Mouse (Mus musculus): Measurements from ENCODE around the gene Phkg1. TPM values are rescaled to one million over a fixed set of nuclear protein-coding genes. Genes with fewer than 3 reads are reported as not detected.
A peak's percentile ranks its signal among the peaks of the same experiment; 100 is the strongest.
"Not testable (repeated sequence)": the region's sequence is repeated elsewhere in the genome, so short reads cannot be mapped to it uniquely, and the experiment has no call there.

The Phkg1 gene
- polyA plus RNA-seq (2014; fragmentation: Nextera tagmentation; extraction: Ambion mirVana): 0.18 and 0.22 TPM in 2 replicates

- ATAC-seq (ENCODE audit: low FRiP score) (no peak), DNase-seq (ENCODE audit: low spot score, missing footprints) (no peak)
- no peak within 1 kb of the TSS for H3K4me2 ChIP-seq
- WGBS: 93% methylated on average over 1 of the region's 1 CpGs
- no peak within 1 kb of the TSS for H3K4me3 ChIP-seq (ENCODE audit: low read depth, low read length)
- no peak within 1 kb of the TSS for H3K27ac ChIP-seq (ENCODE audit: low read depth, low read length)
- no peak within 1 kb of the TSS for H3K9ac ChIP-seq (ENCODE audit: low read length)
- H3K36me3 ChIP-seq (ENCODE audit: control insufficient read depth, insufficient read depth, low read length): no peaks in the 10 kb centered on the region
- no peaks in the 10 kb centered on the region for H3K27me3 ChIP-seq (ENCODE audit: control insufficient read depth, insufficient read depth, low read length)
- no peaks in the 10 kb centered on the region for H3K9me3 ChIP-seq (ENCODE audit: control insufficient read depth, low read length)
- H3K4me1 ChIP-seq (ENCODE audit: control insufficient read depth, insufficient read depth, low read length): peaks cover 7% of the 10 kb centered on the region
Observed at GRCm38 (mm10) chr5:129898449-129898848, at the start of gene Phkg1. Gene Phkg1, minus strand, starts transcription at chr5:129898549.

DNA sequence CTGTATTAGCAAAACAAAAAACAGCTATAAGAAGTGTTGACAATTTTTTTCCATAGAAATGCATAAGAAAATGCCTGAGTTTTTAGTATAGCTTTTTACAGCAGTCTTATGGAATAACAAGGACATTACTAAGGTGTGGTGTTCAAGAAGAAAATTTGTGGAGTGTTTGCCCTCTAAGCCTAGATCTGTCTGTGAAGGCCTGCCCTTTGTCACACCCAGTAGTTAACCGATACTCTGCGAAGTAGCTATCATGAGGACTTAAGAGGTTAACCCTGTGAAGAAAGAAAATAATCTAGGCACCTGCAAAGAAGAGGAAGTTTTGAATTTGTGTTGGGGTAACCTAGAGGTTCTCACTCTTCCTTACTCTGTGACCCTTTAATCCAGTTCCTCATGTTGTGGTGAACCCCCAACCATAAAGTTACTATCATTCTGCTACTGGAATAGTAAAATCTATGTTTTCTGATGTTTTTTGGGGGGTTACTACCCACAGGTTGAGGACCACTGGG lies 49.2 kb upstream of the Phkg1 start:
- H3K27me3 ChIP-seq (ENCODE audit: control insufficient read depth, insufficient read depth, low read length): no peaks in the 10 kb centered on the region
- peaks cover 4% of the 10 kb centered on the region for H3K4me1 ChIP-seq (ENCODE audit: control insufficient read depth, insufficient read depth, low read length)
- H3K36me3 ChIP-seq (ENCODE audit: control insufficient read depth, insufficient read depth, low read length): no peaks in the 10 kb centered on the region
- no peak overlapping the region for H3K9ac ChIP-seq (ENCODE audit: low read length)
- WGBS: 97% methylated on average over 2 of the region's 2 CpGs
- H3K9me3 ChIP-seq (ENCODE audit: control insufficient read depth, low read length): no peaks in the 10 kb centered on the region
- no peak overlapping the region for H3K4me2 ChIP-seq
- no peak for DNase-seq (ENCODE audit: low spot score, missing footprints)
- no peak for ATAC-seq (ENCODE audit: low FRiP score)
- H3K27ac ChIP-seq (ENCODE audit: low read depth, low read length): no peak overlapping the region
- H3K4me3 ChIP-seq (ENCODE audit: low read depth, low read length): no peak overlapping the region

DNA sequence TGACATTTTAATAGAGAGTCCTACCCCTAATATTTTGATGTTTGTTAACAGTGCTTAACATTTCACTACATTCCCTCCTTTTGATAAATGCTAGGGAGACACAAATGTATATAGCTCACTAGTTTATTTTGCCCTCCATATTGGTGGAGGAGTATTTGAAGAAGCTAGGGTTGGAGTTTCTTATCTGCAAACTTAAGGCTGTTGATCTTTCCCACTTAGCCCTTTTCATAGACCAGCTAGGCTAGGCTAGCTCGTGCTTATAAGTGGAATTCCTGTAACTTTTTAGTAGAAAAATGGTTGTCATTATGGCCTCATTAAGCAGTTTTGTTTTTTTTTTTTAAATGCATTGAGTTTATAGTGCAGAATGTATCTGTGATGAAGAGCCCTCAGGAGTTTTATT lies 45.1 kb upstream of the Phkg1 start:
- no peak overlapping the region for H3K9ac ChIP-seq (ENCODE audit: low read length)
- DNase-seq (ENCODE audit: low spot score, missing footprints) (no peak), ATAC-seq (ENCODE audit: low FRiP score) (no peak)
- WGBS: 87% methylated on average over 1 of the region's 1 CpGs
- H3K4me3 ChIP-seq (ENCODE audit: low read depth, low read length): no peak overlapping the region
- H3K27ac ChIP-seq (ENCODE audit: low read depth, low read length): no peak overlapping the region
- H3K4me2 ChIP-seq: no peak overlapping the region
- peaks cover 4% of the 10 kb centered on the region for H3K4me1 ChIP-seq (ENCODE audit: control insufficient read depth, insufficient read depth, low read length)
- no peaks in the 10 kb centered on the region for H3K27me3 ChIP-seq (ENCODE audit: control insufficient read depth, insufficient read depth, low read length)
- H3K9me3 ChIP-seq (ENCODE audit: control insufficient read depth, low read length): no peaks in the 10 kb centered on the region
- no peaks in the 10 kb centered on the region for H3K36me3 ChIP-seq (ENCODE audit: control insufficient read depth, insufficient read depth, low read length)

DNA sequence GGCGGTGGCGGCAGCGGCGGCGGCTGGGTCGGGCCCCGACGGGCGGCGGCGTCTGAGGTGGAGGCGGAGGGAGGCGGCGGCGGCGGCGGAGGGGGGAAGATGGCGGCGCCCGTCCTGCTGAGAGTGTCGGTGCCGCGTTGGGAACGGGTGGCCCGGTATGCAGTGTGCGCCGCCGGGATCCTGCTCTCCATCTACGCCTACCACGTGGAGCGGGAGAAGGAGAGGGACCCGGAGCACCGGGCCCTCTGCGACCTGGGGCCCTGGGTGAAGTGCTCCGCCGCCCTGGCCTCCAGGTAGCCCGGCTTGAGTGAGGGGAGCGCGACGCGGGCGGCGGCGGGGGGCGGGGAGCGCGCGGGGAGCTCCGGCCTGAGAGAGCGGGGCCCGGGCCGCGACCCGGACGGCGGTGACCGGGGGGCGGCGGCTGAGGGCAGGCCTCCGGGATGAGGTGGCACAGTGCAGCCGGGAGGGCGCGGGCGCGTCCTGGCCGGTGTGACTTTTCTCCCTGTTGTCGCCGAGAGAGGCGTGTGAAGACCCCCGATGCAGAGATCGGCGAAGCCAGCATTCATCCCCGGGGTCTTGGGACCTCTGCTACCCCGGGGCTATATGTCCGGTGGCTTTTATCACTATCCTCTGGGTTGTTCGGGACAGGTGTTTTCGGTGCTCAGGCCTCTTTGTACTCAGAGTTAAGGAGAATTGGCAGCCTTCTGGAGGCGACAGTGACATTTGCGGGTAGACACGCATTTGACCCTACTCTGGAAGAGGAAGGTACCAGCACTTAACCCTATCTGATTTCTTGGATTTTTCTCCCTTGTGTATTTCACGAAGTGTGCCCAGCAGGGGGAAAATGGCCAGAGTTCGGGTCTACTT lies 44.0 kb upstream of the Phkg1 start:
- H3K36me3 ChIP-seq (ENCODE audit: control insufficient read depth, insufficient read depth, low read length); H3K9me3 ChIP-seq (ENCODE audit: control insufficient read depth, low read length); H3K27me3 ChIP-seq (ENCODE audit: control insufficient read depth, insufficient read depth, low read length); H3K4me1 ChIP-seq (ENCODE audit: control insufficient read depth, insufficient read depth, low read length): not testable (repeated sequence)
- Histone ChIP-seq H3K4me3 (ENCODE audit: low read depth, low read length) (peak overlapping the region; percentile 85), H3K27ac (ENCODE audit: low read depth, low read length) (peak overlapping the region; percentile 57; the same call in 1 of the 2 replicates), H3K9ac (ENCODE audit: low read length) (peak overlapping the region; percentile 83), H3K4me2 (peak overlapping the region; percentile 63)
- ATAC-seq (ENCODE audit: low FRiP score) (peak; percentile 71), DNase-seq (ENCODE audit: low spot score, missing footprints) (peak; percentile 94)
- WGBS: 1% methylated on average over 55 of the region's 82 CpGs

DNA sequence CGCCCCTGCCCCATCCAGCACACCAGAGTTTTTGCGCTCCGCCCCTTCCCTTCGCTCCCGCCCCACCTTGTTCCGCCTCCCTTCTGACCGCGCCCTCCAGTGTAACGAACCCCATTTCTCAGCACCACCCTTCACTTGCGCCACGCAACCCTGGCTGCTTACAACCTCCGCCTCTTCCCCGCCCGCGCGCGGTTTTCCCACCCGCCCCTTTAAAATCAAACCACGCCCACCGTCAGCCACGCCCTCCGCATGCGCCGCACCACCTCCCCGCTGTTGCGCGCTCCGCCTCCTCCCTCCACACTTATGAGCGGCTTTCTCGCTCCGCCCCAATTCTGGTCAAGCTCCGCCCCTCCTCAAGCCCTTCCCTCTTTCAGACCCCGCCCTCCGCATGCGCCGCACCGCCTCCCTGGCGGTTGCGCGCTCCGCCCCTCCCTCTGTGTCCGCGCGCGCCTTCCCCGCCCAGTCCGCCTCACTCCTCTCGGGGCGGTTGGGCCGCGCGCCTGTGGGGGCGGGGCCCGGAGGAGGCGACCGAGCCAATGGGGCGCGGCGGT lies 43.2 kb upstream of the Phkg1 start, which contains the start of gene Vkorc1l1:
Gene Vkorc1l1 (plus strand): TSS at position 476 of the 551 bp plus-strand sequence.
- no peaks in the 10 kb centered on the region for H3K27me3 ChIP-seq (ENCODE audit: control insufficient read depth, insufficient read depth, low read length)
- H3K9me3 ChIP-seq (ENCODE audit: control insufficient read depth, low read length): no peaks in the 10 kb centered on the region
- H3K27ac ChIP-seq (ENCODE audit: low read depth, low read length): peak within 1 kb of the TSS; percentile 57; the same call in 1 of the 2 replicates
- peaks cover 6% of the 10 kb centered on the region for H3K4me1 ChIP-seq (ENCODE audit: control insufficient read depth, insufficient read depth, low read length)
- DNase-seq (ENCODE audit: low spot score, missing footprints) (peak; percentile 100), ATAC-seq (ENCODE audit: low FRiP score) (peak; percentile 94)
- peak within 1 kb of the TSS; percentile 85 for H3K4me3 ChIP-seq (ENCODE audit: low read depth, low read length)
- H3K4me2 ChIP-seq: peak within 1 kb of the TSS; percentile 63
- under 1% methylated on average over 59 of the region's 59 CpGs for WGBS
- no peaks in the 10 kb centered on the region for H3K36me3 ChIP-seq (ENCODE audit: control insufficient read depth, insufficient read depth, low read length)
- peak within 1 kb of the TSS; percentile 83 for H3K9ac ChIP-seq (ENCODE audit: low read length)

- DNase-seq (ENCODE audit: low spot score, missing footprints): no peak
- Histone ChIP-seq H3K9ac (ENCODE audit: low read length) (no peak overlapping the region), H3K36me3 (ENCODE audit: control insufficient read depth, insufficient read depth, low read length) (no peaks in the 10 kb centered on the region), H3K4me2 (peak overlapping the region; percentile 32), H3K4me3 (ENCODE audit: low read depth, low read length) (peak overlapping the region; percentile 85), H3K9me3 (ENCODE audit: control insufficient read depth, low read length) (no peaks in the 10 kb centered on the region), H3K4me1 (ENCODE audit: control insufficient read depth, insufficient read depth, low read length) (peaks cover 6% of the 10 kb centered on the region), H3K27ac (ENCODE audit: low read depth, low read length) (no peak overlapping the region; the same call in 1 of the 2 replicates), H3K27me3 (ENCODE audit: control insufficient read depth, insufficient read depth, low read length) (no peaks in the 10 kb centered on the region)
- 13% methylated on average over 9 of the region's 9 CpGs for WGBS
- no peak for ATAC-seq (ENCODE audit: low FRiP score)
Observed at GRCm38 (mm10) chr5:129940736-129941494, 42.6 kb upstream of the Phkg1 start.

GRCm38 (mm10) chr5:129940281-129940680 lies 41.9 kb upstream of the Phkg1 start:
- no peak overlapping the region for H3K4me2 ChIP-seq
- H3K27ac ChIP-seq (ENCODE audit: low read depth, low read length): no peak overlapping the region
- H3K27me3 ChIP-seq (ENCODE audit: control insufficient read depth, insufficient read depth, low read length): no peaks in the 10 kb centered on the region
- H3K4me3 ChIP-seq (ENCODE audit: low read depth, low read length): no peak overlapping the region
- no peak for ATAC-seq (ENCODE audit: low FRiP score)
- no peaks in the 10 kb centered on the region for H3K9me3 ChIP-seq (ENCODE audit: control insufficient read depth, low read length)
- WGBS: 83% methylated on average over 2 of the region's 2 CpGs
- H3K4me1 ChIP-seq (ENCODE audit: control insufficient read depth, insufficient read depth, low read length): peaks cover 6% of the 10 kb centered on the region
- DNase-seq (ENCODE audit: low spot score, missing footprints): no peak
- no peak overlapping the region for H3K9ac ChIP-seq (ENCODE audit: low read length)
- no peaks in the 10 kb centered on the region for H3K36me3 ChIP-seq (ENCODE audit: control insufficient read depth, insufficient read depth, low read length)

GRCm38 (mm10) chr5:129936941-129937340 lies 38.6 kb upstream of the Phkg1 start:
- 11% methylated on average over 4 of the region's 4 CpGs for WGBS
- Histone ChIP-seq H3K36me3 (ENCODE audit: control insufficient read depth, insufficient read depth, low read length) (no peaks in the 10 kb centered on the region), H3K27me3 (ENCODE audit: control insufficient read depth, insufficient read depth, low read length) (no peaks in the 10 kb centered on the region), H3K9ac (ENCODE audit: low read length) (no peak overlapping the region), H3K4me3 (ENCODE audit: low read depth, low read length) (no peak overlapping the region), H3K27ac (ENCODE audit: low read depth, low read length) (no peak overlapping the region), H3K4me2 (no peak overlapping the region), H3K4me1 (ENCODE audit: control insufficient read depth, insufficient read depth, low read length) (peaks cover 3% of the 10 kb centered on the region; the same call in 1 of the 2 replicates), H3K9me3 (ENCODE audit: control insufficient read depth, low read length) (no peaks in the 10 kb centered on the region)
- no peak for ATAC-seq (ENCODE audit: low FRiP score)
- peak; percentile 86 for DNase-seq (ENCODE audit: low spot score, missing footprints)
